Mouse (Mus musculus): Measurements from ENCODE around the gene BC037034. TPM values are rescaled to one million over a fixed set of nuclear protein-coding genes. Genes with fewer than 3 reads are reported as not detected.
A peak's percentile ranks its signal among the peaks of the same experiment; 100 is the strongest.

BC037034 gene
- polyA plus RNA-seq (2014; fragmentation: Nextera tagmentation; extraction: Ambion mirVana), result 2.9 and 3.3 TPM in 2 replicates

DNA sequence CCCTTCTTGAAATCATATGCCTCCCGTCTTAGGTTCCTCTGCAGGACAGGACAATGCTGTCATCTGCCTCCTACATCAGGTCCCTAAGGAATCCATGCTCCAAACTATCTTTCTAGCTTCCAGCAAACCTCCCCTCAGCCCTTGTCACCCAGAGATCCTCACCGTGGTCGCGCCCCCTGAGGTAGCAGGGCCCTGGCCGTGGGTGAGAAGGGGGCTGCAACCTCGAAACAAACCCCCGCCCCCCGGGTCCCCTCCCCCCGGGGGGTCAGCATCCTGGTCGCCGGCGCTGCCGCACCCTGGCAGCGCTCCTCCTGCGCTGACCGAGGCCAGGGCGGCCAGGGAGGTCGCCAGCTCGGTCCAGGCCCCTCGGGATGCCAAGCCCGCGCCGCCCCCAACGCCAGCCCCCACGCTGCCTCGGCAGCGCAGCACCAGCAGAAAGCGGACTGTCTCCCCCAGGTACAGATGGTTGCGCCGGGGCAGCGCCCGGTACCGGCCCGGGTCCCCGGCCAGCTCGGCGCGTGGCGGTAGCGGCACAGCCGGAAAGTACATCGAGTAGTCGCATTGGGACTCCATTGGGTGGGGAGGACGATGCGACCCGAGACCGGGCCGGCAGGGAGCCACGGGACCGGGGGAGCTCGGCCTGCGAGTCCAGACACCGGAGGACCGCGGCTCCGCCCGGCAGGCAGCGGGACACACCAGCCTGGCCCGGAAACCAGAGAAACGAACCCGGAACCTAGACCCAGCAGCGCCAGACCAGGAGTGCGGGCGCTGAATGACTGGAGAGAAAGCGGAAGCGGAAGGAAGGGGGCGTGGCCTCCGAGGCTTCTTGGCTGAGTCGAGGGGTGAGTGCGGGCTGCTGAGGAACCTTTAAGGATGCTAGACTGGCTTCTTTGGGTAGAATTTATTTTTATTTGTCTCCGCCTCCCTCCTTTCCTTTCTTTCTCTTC, at the start of gene BC037034:
TSS of gene BC037034 (minus strand) at position 774 of the 947 bp plus-strand sequence.
- ATAC-seq (ENCODE audit: insufficient number of reproducible peaks, insufficient read depth, low FRiP score, low read depth), result peak; percentile 82
- Histone ChIP-seq H3K4me1 (ENCODE audit: control insufficient read depth in 2 of 2, insufficient read depth in 2 of 2, low read length in 2 of 2) (peaks cover 19 to 35% of the 10 kb centered on the region in 2 experiments), H3K9me3 (ENCODE audit: control insufficient read depth, low read length) (no peaks in the 10 kb centered on the region), H3K4me3 (ENCODE audit: control insufficient read depth in 1 of 2, insufficient read depth in 1 of 2, low read depth in 1 of 2, low read length in 2 of 2) (peak within 1 kb of the TSS; percentile 86 to 96), H3K9ac (ENCODE audit: low read length) (peak within 1 kb of the TSS; percentile 94), H3K27ac (replicated peaks in 1 of 2; ENCODE audit: control insufficient read depth in 1 of 2, insufficient read depth in 1 of 2, low read depth in 2 of 2, low read length in 2 of 2) (peak within 1 kb of the TSS; percentile 67 to 75), H3K36me3 (ENCODE audit: control insufficient read depth, insufficient read depth, low read length) (peaks cover 48% of the 10 kb centered on the region), H3K4me2 (ENCODE audit: low read length) (peak within 1 kb of the TSS; percentile 94), H3K27me3 (ENCODE audit: control insufficient read depth, insufficient read depth, low read length) (no peaks in the 10 kb centered on the region)
- 0% methylated on average over 64 of the region's 71 CpGs for WGBS

DNA sequence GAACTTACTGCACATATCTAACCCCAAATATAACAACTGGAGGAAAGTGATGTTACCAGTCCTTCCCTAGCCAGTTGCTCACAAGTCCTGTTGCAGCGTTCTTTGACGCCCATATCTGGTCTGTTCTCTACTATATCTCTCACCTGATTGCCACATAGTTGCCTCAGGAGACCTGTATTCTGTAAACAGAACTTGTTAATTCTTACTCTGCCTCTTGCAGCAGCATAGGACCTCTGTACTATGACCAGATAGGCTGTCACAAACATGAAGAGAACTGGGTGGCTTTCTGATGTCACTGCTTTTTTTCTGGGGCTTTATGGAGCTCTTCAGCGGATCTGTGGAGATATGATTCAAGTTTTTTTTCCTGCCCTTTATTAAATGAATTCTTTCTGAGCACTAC, 49.0 kb upstream of the BC037034 start:
- no peaks in the 10 kb centered on the region for H3K9me3 ChIP-seq (ENCODE audit: control insufficient read depth, low read length)
- no peaks in the 10 kb centered on the region for H3K4me1 ChIP-seq (ENCODE audit: control insufficient read depth in 2 of 2, insufficient read depth in 2 of 2, low read length in 2 of 2)
- no peaks in the 10 kb centered on the region for H3K36me3 ChIP-seq (ENCODE audit: control insufficient read depth, insufficient read depth, low read length)
- 68% methylated on average over 3 of the region's 3 CpGs for WGBS
- no peak overlapping the region for H3K4me3 ChIP-seq (ENCODE audit: control insufficient read depth in 1 of 2, insufficient read depth in 1 of 2, low read depth in 1 of 2, low read length in 2 of 2)
- no peaks in the 10 kb centered on the region for H3K27me3 ChIP-seq (ENCODE audit: control insufficient read depth, insufficient read depth, low read length)
- ATAC-seq (ENCODE audit: insufficient number of reproducible peaks, insufficient read depth, low FRiP score, low read depth), result no peak
- no peak overlapping the region for H3K27ac ChIP-seq (replicated peaks in 1 of 2; ENCODE audit: control insufficient read depth in 1 of 2, insufficient read depth in 1 of 2, low read depth in 2 of 2, low read length in 2 of 2)
- no peak overlapping the region for H3K9ac ChIP-seq (ENCODE audit: low read length)
- no peak overlapping the region for H3K4me2 ChIP-seq (ENCODE audit: low read length)

DNA sequence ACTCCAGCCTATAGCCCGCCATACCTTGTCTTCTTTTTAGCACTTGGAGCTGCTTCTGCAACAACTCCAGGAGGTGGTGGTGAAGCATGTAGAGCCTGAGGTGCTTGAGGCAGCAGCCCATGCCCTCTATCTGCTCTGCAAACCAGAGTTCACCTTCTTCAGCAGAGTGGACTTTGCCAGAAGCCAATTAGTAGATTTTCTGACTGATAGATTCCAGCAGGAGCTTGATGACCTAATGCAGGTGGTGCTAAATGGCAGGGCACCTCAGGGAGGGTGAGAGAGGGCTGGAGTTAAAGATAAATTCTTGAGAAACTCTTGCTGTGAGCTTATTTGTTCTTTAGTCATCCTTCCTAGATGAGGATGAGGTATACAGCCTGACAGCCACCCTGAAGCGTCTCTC, 35.8 kb upstream of the BC037034 start:
- Histone ChIP-seq H3K9ac (ENCODE audit: low read length) (no peak overlapping the region), H3K9me3 (ENCODE audit: control insufficient read depth, low read length) (no peaks in the 10 kb centered on the region), H3K4me2 (ENCODE audit: low read length) (no peak overlapping the region), H3K36me3 (ENCODE audit: control insufficient read depth, insufficient read depth, low read length) (no peaks in the 10 kb centered on the region), H3K27ac (replicated peaks in 1 of 2; ENCODE audit: control insufficient read depth in 1 of 2, insufficient read depth in 1 of 2, low read depth in 2 of 2, low read length in 2 of 2) (no peak overlapping the region), H3K27me3 (ENCODE audit: control insufficient read depth, insufficient read depth, low read length) (no peaks in the 10 kb centered on the region), H3K4me1 (ENCODE audit: control insufficient read depth in 2 of 2, insufficient read depth in 2 of 2, low read length in 2 of 2) (no peaks in the 10 kb centered on the region), H3K4me3 (ENCODE audit: control insufficient read depth in 1 of 2, insufficient read depth in 1 of 2, low read depth in 1 of 2, low read length in 2 of 2) (no peak overlapping the region)
- WGBS, result 73% methylated on average over 2 of the region's 2 CpGs
- ATAC-seq (ENCODE audit: insufficient number of reproducible peaks, insufficient read depth, low FRiP score, low read depth), result no peak

DNA sequence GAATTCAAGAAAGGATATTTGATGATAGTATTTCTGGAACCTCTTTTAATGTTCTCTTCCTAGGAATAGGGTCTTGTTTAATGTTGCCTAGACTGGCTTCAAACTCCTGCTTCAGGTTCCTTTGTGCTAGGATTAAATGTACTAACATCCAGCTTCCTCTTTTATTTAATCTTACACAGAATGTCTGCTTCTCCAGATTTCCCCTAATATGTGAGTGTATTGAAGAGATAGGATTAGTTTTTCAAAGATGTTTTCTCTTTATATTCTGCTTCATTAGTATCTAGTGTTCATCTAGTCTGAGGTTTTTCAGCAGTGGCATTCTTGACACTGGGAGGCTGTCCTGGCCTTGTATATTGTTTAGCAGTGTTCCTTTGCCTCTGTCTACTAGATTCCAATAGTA, 30.3 kb upstream of the BC037034 start:
- no peak overlapping the region for H3K9ac ChIP-seq (ENCODE audit: low read length)
- H3K27ac ChIP-seq (replicated peaks in 1 of 2; ENCODE audit: control insufficient read depth in 1 of 2, insufficient read depth in 1 of 2, low read depth in 2 of 2, low read length in 2 of 2), result no peak overlapping the region
- no peak overlapping the region for H3K4me3 ChIP-seq (ENCODE audit: control insufficient read depth in 1 of 2, insufficient read depth in 1 of 2, low read depth in 1 of 2, low read length in 2 of 2)
- H3K36me3 ChIP-seq (ENCODE audit: control insufficient read depth, insufficient read depth, low read length), result no peaks in the 10 kb centered on the region
- H3K4me1 ChIP-seq (ENCODE audit: control insufficient read depth in 2 of 2, insufficient read depth in 2 of 2, low read length in 2 of 2), result no peaks in the 10 kb centered on the region
- ATAC-seq (ENCODE audit: insufficient number of reproducible peaks, insufficient read depth, low FRiP score, low read depth), result no peak
- no peak overlapping the region for H3K4me2 ChIP-seq (ENCODE audit: low read length)
- H3K27me3 ChIP-seq (ENCODE audit: control insufficient read depth, insufficient read depth, low read length), result no peaks in the 10 kb centered on the region
- H3K9me3 ChIP-seq (ENCODE audit: control insufficient read depth, low read length), result no peaks in the 10 kb centered on the region

DNA sequence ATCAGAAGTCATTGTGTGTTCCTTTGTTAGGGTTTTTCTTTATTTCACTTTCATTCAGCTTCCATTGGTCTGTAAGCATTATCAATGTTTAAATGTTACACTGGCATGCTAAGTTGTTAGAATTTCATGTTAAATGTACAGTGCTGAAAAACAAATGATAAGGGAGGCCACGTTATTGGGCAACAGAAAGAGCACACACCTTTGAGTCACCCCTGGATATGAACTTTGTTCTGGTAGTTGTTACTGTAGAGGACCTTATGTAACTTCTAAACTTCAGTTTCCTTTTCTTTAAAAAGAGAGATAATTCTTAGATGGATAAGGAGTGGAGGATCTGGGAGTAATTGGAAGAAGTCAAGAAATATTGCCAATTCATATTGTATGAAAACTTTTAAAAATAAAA, 27.8 kb upstream of the BC037034 start:
- Histone ChIP-seq H3K4me2 (ENCODE audit: low read length) (no peak overlapping the region), H3K27ac (replicated peaks in 1 of 2; ENCODE audit: control insufficient read depth in 1 of 2, insufficient read depth in 1 of 2, low read depth in 2 of 2, low read length in 2 of 2) (no peak overlapping the region), H3K27me3 (ENCODE audit: control insufficient read depth, insufficient read depth, low read length) (no peaks in the 10 kb centered on the region), H3K9me3 (ENCODE audit: control insufficient read depth, low read length) (no peaks in the 10 kb centered on the region), H3K9ac (ENCODE audit: low read length) (no peak overlapping the region), H3K4me1 (ENCODE audit: control insufficient read depth in 2 of 2, insufficient read depth in 2 of 2, low read length in 2 of 2) (no peaks in the 10 kb centered on the region), H3K36me3 (ENCODE audit: control insufficient read depth, insufficient read depth, low read length) (no peaks in the 10 kb centered on the region), H3K4me3 (ENCODE audit: control insufficient read depth in 1 of 2, insufficient read depth in 1 of 2, low read depth in 1 of 2, low read length in 2 of 2) (no peak overlapping the region)
- WGBS, result 65% methylated on average over 1 of the region's 1 CpGs
- no peak for ATAC-seq (ENCODE audit: insufficient number of reproducible peaks, insufficient read depth, low FRiP score, low read depth)

DNA sequence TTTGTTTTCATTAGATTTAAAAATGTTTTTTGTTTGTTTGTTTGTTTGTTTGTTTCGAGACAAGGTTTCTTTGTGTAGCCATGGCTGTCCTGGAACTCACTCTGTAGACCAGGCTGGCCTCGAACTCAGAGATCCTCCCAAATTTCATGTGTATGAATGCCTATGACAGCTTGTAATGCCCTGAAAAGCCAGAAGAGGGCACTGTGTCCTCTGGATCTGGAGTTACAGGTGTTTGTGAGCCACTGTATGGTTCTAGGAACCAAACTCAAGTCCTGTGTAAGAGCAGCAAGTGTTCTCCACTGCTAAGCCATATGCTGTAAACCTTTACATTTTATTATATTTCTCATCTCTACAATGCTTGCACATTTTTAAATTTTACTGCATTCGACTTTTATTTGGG, 24.0 kb upstream of the BC037034 start:
- ATAC-seq (ENCODE audit: insufficient number of reproducible peaks, insufficient read depth, low FRiP score, low read depth), result no peak
- H3K27me3 ChIP-seq (ENCODE audit: control insufficient read depth, insufficient read depth, low read length), result no peaks in the 10 kb centered on the region
- no peak overlapping the region for H3K4me2 ChIP-seq (ENCODE audit: low read length)
- H3K4me1 ChIP-seq (ENCODE audit: control insufficient read depth in 2 of 2, insufficient read depth in 2 of 2, low read length in 2 of 2), result no peaks in the 10 kb centered on the region
- H3K27ac ChIP-seq (replicated peaks in 1 of 2; ENCODE audit: control insufficient read depth in 1 of 2, insufficient read depth in 1 of 2, low read depth in 2 of 2, low read length in 2 of 2), result no peak overlapping the region
- 74% methylated on average over 3 of the region's 3 CpGs for WGBS
- no peaks in the 10 kb centered on the region for H3K9me3 ChIP-seq (ENCODE audit: control insufficient read depth, low read length)
- no peak overlapping the region for H3K4me3 ChIP-seq (ENCODE audit: control insufficient read depth in 1 of 2, insufficient read depth in 1 of 2, low read depth in 1 of 2, low read length in 2 of 2)
- H3K9ac ChIP-seq (ENCODE audit: low read length), result no peak overlapping the region
- H3K36me3 ChIP-seq (ENCODE audit: control insufficient read depth, insufficient read depth, low read length), result no peaks in the 10 kb centered on the region

DNA sequence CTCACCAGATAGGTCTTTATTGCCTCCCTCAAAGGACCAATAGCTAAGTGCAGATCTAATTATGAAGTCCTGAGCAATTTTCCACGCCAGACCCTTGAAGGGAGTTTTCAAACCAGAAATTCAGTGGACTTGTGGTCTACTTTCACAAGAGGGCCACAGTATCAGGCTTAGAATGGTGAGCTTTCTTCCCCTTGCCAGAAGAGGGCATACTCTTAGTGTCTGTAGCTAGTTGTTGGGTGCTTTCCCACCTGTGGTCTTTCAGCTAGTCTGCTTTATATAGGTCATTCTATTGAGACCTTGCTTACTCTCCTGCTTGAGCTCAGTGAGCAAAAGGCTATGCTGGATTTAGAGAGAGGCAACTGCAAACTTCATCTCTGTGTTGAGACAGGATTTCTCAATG, 19.7 kb upstream of the BC037034 start:
- no peaks in the 10 kb centered on the region for H3K9me3 ChIP-seq (ENCODE audit: control insufficient read depth, low read length)
- 53% methylated on average over 1 of the region's 1 CpGs for WGBS
- H3K4me1 ChIP-seq (ENCODE audit: control insufficient read depth in 2 of 2, insufficient read depth in 2 of 2, low read length in 2 of 2), result peaks cover 3 to 4% of the 10 kb centered on the region in 2 experiments; a peak in 3 of 4 replicates
- H3K27ac ChIP-seq (replicated peaks in 1 of 2; ENCODE audit: control insufficient read depth in 1 of 2, insufficient read depth in 1 of 2, low read depth in 2 of 2, low read length in 2 of 2), result no peak overlapping the region
- H3K36me3 ChIP-seq (ENCODE audit: control insufficient read depth, insufficient read depth, low read length), result no peaks in the 10 kb centered on the region
- H3K27me3 ChIP-seq (ENCODE audit: control insufficient read depth, insufficient read depth, low read length), result peaks cover 7% of the 10 kb centered on the region; the same call in 1 of the 2 replicates
- H3K9ac ChIP-seq (ENCODE audit: low read length), result no peak overlapping the region
- H3K4me2 ChIP-seq (ENCODE audit: low read length), result no peak overlapping the region
- no peak overlapping the region for H3K4me3 ChIP-seq (ENCODE audit: control insufficient read depth in 1 of 2, insufficient read depth in 1 of 2, low read depth in 1 of 2, low read length in 2 of 2)
- ATAC-seq (ENCODE audit: insufficient number of reproducible peaks, insufficient read depth, low FRiP score, low read depth), result no peak
